Mouse (Mus musculus): ENCODE results near the gene Gdpd5. TPM values are rescaled to one million over a fixed set of nuclear protein-coding genes. Genes with fewer than 3 reads are reported as not detected.

Gene Gdpd5
- polyA plus RNA-seq, 1 experiment from 2014 or later: 24.1 TPM

- Histone ChIP-seq H3K4me2 (ENCODE audit: low read depth, low read length) (no peak overlapping the region), H3K9ac (ENCODE audit: low read length) (no peak overlapping the region), H3K4me3 (ENCODE audit: low read length) (no peak overlapping the region), H3K36me3 (ENCODE audit: control insufficient read depth, insufficient read depth, low read length) (no peaks in the 10 kb centered on the region), H3K27ac (ENCODE audit: low read length) (no peak overlapping the region), H3K9me3 (ENCODE audit: control insufficient read depth, low read length) (no peaks in the 10 kb centered on the region), H3K4me1 (replicated peaks; ENCODE audit: control insufficient read depth, insufficient read depth, low read length) (peaks cover 13% of the 10 kb centered on the region), H3K27me3 (ENCODE audit: control insufficient read depth, insufficient read depth, low read depth, low read length) (no peaks in the 10 kb centered on the region)
- 56% methylated on average over 5 of the region's 5 CpGs for WGBS
- ATAC-seq (ENCODE audit: low read depth): no peak
Measured at GRCm38 (mm10) chr7:99443164-99443563, 62.0 kb downstream of the Gdpd5 start.

DNA sequence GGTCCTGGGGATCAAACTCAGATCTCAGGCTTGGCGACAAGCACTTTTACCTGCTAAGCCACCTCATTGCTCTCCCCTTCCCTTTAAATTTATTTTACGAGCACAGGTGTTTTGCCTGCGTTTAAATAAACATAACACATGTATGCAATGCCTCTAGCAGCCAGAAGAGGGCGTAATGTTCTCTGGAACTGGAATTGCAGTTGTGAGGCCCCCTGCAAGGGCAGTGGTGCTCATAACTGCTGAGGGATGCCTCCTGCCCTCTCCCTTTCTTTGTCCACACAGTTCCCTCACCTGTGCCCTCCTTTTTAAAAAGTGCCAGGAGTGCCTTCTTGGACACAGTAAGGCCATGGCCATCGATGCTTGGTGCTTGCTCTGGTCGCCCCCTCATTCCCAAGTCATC lies 62.8 kb downstream of the Gdpd5 start:
- 65% methylated on average over 6 of the region's 6 CpGs for WGBS
- peaks cover 13% of the 10 kb centered on the region for H3K4me1 ChIP-seq (replicated peaks; ENCODE audit: control insufficient read depth, insufficient read depth, low read length)
- no peak for ATAC-seq (ENCODE audit: low read depth)

DNA sequence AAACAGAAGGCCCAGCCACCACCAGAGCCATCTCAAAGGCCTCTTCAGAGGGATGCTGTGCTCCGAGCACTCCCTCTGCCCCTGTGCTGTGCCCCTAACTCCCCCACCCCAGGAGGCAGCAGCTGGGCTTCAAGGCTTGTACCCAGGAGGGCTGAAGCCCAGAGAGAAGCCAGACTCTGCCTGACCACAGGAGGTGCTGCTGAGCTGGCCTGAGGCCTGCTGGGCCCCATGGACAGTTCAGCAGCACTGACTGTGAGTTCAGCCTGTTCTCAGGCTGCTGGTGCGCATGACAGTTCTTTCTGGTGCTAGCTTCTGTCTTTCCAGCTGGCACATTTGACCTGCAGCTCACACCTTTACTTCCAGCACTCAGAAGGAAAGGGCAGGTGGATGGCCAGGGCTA lies 64.6 kb downstream of the Gdpd5 start:
- H3K27me3 ChIP-seq (ENCODE audit: control insufficient read depth, insufficient read depth, low read depth, low read length): no peaks in the 10 kb centered on the region
- no peaks in the 10 kb centered on the region for H3K9me3 ChIP-seq (ENCODE audit: control insufficient read depth, low read length)
- H3K4me2 ChIP-seq (ENCODE audit: low read depth, low read length): no peak overlapping the region
- no peak for ATAC-seq (ENCODE audit: low read depth)
- no peak overlapping the region for H3K4me3 ChIP-seq (ENCODE audit: low read length)
- no peaks in the 10 kb centered on the region for H3K36me3 ChIP-seq (ENCODE audit: control insufficient read depth, insufficient read depth, low read length)
- 84% methylated on average over 2 of the region's 2 CpGs for WGBS
- H3K4me1 ChIP-seq (replicated peaks; ENCODE audit: control insufficient read depth, insufficient read depth, low read length): peaks cover 13% of the 10 kb centered on the region
- H3K9ac ChIP-seq (ENCODE audit: low read length): no peak overlapping the region
- no peak overlapping the region for H3K27ac ChIP-seq (ENCODE audit: low read length)

More for the DNA sequence above, 62.8 kb downstream of the Gdpd5 start:
- no peaks in the 10 kb centered on the region for H3K9me3 ChIP-seq (ENCODE audit: control insufficient read depth, low read length)
- H3K9ac ChIP-seq (ENCODE audit: low read length): no peak overlapping the region
- H3K27ac ChIP-seq (ENCODE audit: low read length): no peak overlapping the region
- H3K4me2 ChIP-seq (ENCODE audit: low read depth, low read length): no peak overlapping the region
- H3K36me3 ChIP-seq (ENCODE audit: control insufficient read depth, insufficient read depth, low read length): no peaks in the 10 kb centered on the region
- no peaks in the 10 kb centered on the region for H3K27me3 ChIP-seq (ENCODE audit: control insufficient read depth, insufficient read depth, low read depth, low read length)
- H3K4me3 ChIP-seq (ENCODE audit: low read length): no peak overlapping the region

DNA sequence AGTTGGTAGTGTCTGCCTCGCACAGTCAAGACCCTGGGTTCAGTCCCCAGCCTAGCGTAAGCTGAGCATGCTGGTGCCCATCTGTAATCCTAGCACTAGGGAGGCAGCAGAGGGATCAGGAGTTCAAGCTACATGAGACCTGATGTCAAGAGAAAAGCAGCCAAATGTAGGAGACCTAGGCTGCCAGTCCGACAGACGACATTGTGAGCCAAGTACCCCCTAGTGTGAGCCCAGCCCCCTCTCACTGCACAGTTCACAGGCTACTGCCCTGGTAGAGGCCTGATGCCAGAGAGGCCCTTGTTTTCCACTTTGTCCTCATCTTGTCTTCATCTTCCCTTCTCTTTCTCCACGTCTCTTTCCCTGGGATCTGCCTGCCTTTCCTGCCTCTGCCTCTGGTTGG lies 66.1 kb downstream of the Gdpd5 start:
- WGBS: 75% methylated on average over 5 of the region's 5 CpGs
- Histone ChIP-seq H3K9me3 (ENCODE audit: control insufficient read depth, low read length) (no peaks in the 10 kb centered on the region), H3K4me1 (replicated peaks; ENCODE audit: control insufficient read depth, insufficient read depth, low read length) (no peaks in the 10 kb centered on the region; the same call in 1 of the 2 replicates), H3K27me3 (ENCODE audit: control insufficient read depth, insufficient read depth, low read depth, low read length) (no peaks in the 10 kb centered on the region), H3K9ac (ENCODE audit: low read length) (no peak overlapping the region), H3K4me2 (ENCODE audit: low read depth, low read length) (no peak overlapping the region), H3K36me3 (ENCODE audit: control insufficient read depth, insufficient read depth, low read length) (no peaks in the 10 kb centered on the region), H3K4me3 (ENCODE audit: low read length) (no peak overlapping the region), H3K27ac (ENCODE audit: low read length) (no peak overlapping the region)
- no peak for ATAC-seq (ENCODE audit: low read depth)

DNA sequence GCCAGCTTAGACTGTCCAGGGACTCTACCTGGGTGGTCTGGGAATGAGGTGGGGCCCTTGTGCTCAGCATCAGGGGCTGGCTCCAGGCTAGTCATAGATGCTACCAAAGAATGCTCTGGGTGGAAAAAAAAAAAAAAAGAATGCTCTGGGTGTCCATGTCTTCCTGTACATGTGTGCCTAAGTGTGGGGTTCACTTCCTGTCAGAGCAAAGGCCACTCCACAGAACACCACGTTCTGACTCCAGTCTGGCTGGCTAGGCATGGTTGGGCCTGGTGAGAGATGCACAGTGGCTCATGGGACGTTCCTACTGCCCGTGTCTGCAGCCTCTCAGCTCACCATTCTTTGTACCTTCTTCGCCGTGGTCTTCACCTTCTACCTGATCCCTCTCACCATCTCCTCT lies 67.4 kb downstream of the Gdpd5 start:
- no peak overlapping the region for H3K27ac ChIP-seq (ENCODE audit: low read length)
- no peaks in the 10 kb centered on the region for H3K9me3 ChIP-seq (ENCODE audit: control insufficient read depth, low read length)
- no peak overlapping the region for H3K4me2 ChIP-seq (ENCODE audit: low read depth, low read length)
- H3K4me1 ChIP-seq (replicated peaks; ENCODE audit: control insufficient read depth, insufficient read depth, low read length): no peaks in the 10 kb centered on the region
- no peak overlapping the region for H3K4me3 ChIP-seq (ENCODE audit: low read length)
- no peak overlapping the region for H3K9ac ChIP-seq (ENCODE audit: low read length)
- H3K36me3 ChIP-seq (ENCODE audit: control insufficient read depth, insufficient read depth, low read length): no peaks in the 10 kb centered on the region
- WGBS: 65% methylated on average over 5 of the region's 5 CpGs
- no peak for ATAC-seq (ENCODE audit: low read depth)
- no peaks in the 10 kb centered on the region for H3K27me3 ChIP-seq (ENCODE audit: control insufficient read depth, insufficient read depth, low read depth, low read length)

DNA sequence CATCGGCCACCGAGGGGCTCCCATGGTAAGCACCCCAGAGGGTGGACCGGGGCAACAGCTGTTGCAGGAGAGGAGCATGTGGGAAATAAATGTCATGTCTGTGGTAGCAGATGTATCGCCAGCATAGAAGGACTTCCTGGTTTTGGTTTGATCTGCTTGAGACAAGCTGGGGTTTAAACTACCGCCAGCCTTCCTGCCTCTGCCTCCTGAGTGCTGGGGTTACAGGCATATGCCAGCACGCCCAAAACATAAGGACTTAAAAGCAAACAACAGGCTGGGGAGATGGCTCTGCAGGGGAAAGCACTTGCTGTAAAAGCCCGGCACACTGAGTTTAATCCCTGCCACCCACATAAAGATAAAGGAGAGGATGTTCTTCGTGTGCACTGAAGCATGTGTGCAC lies 67.8 kb downstream of the Gdpd5 start:
- 54% methylated on average over 8 of the region's 8 CpGs for WGBS
- Histone ChIP-seq H3K4me1 (replicated peaks; ENCODE audit: control insufficient read depth, insufficient read depth, low read length) (no peaks in the 10 kb centered on the region), H3K9me3 (ENCODE audit: control insufficient read depth, low read length) (no peaks in the 10 kb centered on the region), H3K27me3 (ENCODE audit: control insufficient read depth, insufficient read depth, low read depth, low read length) (no peaks in the 10 kb centered on the region), H3K27ac (ENCODE audit: low read length) (no peak overlapping the region), H3K36me3 (ENCODE audit: control insufficient read depth, insufficient read depth, low read length) (no peaks in the 10 kb centered on the region), H3K4me2 (ENCODE audit: low read depth, low read length) (no peak overlapping the region), H3K4me3 (ENCODE audit: low read length) (no peak overlapping the region), H3K9ac (ENCODE audit: low read length) (no peak overlapping the region)
- no peak for ATAC-seq (ENCODE audit: low read depth)

- no peaks in the 10 kb centered on the region for H3K9me3 ChIP-seq (ENCODE audit: control insufficient read depth, low read length)
- no peak overlapping the region for H3K27ac ChIP-seq (ENCODE audit: low read length)
- H3K36me3 ChIP-seq (ENCODE audit: control insufficient read depth, insufficient read depth, low read length): no peaks in the 10 kb centered on the region
- 63% methylated on average over 3 of the region's 3 CpGs for WGBS
- no peak overlapping the region for H3K9ac ChIP-seq (ENCODE audit: low read length)
- no peak overlapping the region for H3K4me3 ChIP-seq (ENCODE audit: low read length)
- no peak for ATAC-seq (ENCODE audit: low read depth)
- no peak overlapping the region for H3K4me2 ChIP-seq (ENCODE audit: low read depth, low read length)
- no peaks in the 10 kb centered on the region for H3K4me1 ChIP-seq (replicated peaks; ENCODE audit: control insufficient read depth, insufficient read depth, low read length)
- no peaks in the 10 kb centered on the region for H3K27me3 ChIP-seq (ENCODE audit: control insufficient read depth, insufficient read depth, low read depth, low read length)
Measured at GRCm38 (mm10) chr7:99449751-99450150, 68.5 kb downstream of the Gdpd5 start.

DNA sequence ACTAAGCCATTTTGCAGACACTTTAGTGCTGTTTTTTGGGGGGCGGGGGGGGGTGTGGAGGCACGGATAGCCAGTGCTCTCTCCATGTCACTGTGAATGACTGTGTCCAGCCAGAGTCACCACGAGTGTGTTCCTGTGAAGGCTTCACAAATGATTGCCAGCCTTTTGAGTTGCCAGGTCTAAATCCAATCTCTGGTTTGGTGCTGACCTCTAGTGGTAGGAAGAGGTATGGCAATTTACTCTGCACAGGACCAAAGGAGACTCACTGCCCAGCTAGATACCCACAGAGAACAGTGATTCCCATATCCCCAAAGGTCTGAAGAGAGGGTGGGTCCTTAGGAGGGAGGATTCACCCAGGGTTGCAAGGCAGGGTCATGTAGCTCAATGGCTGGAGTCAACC lies 69.5 kb downstream of the Gdpd5 start:
- ATAC-seq (ENCODE audit: low read depth): peak; percentile 37; the same call in 1 of the 2 replicates
- Histone ChIP-seq H3K36me3 (ENCODE audit: control insufficient read depth, insufficient read depth, low read length) (no peaks in the 10 kb centered on the region), H3K4me1 (replicated peaks; ENCODE audit: control insufficient read depth, insufficient read depth, low read length) (no peaks in the 10 kb centered on the region), H3K9me3 (ENCODE audit: control insufficient read depth, low read length) (no peaks in the 10 kb centered on the region), H3K9ac (ENCODE audit: low read length) (no peak overlapping the region), H3K4me2 (ENCODE audit: low read depth, low read length) (no peak overlapping the region), H3K27me3 (ENCODE audit: control insufficient read depth, insufficient read depth, low read depth, low read length) (no peaks in the 10 kb centered on the region), H3K27ac (ENCODE audit: low read length) (no peak overlapping the region), H3K4me3 (ENCODE audit: low read length) (no peak overlapping the region)
- 0% methylated on average over 3 of the region's 3 CpGs for WGBS

DNA sequence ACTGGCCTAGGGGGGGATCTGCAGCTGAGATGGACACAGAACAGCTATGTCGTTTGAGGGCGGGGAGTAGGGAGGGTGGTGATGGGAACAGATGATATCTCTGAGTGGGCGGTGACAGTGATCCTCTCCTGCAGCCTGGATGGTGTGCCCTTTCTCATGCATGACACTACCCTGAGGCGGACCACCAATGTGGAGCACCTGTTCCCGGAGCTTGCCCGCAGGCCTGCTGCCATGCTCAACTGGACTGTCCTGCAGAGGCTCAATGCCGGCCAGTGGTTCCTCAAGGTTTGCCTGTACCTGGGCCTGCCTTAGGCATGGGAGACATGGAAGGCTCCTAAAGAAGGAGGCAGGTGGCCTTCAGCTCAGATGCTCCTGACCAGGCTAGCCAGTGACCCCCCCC lies 71.6 kb downstream of the Gdpd5 start:
- Histone ChIP-seq H3K27me3 (ENCODE audit: control insufficient read depth, insufficient read depth, low read depth, low read length) (no peaks in the 10 kb centered on the region), H3K9ac (ENCODE audit: low read length) (no peak overlapping the region), H3K9me3 (ENCODE audit: control insufficient read depth, low read length) (no peaks in the 10 kb centered on the region), H3K4me3 (ENCODE audit: low read length) (no peak overlapping the region), H3K4me2 (ENCODE audit: low read depth, low read length) (no peak overlapping the region), H3K27ac (ENCODE audit: low read length) (no peak overlapping the region), H3K4me1 (replicated peaks; ENCODE audit: control insufficient read depth, insufficient read depth, low read length) (no peaks in the 10 kb centered on the region), H3K36me3 (ENCODE audit: control insufficient read depth, insufficient read depth, low read length) (no peaks in the 10 kb centered on the region)
- 75% methylated on average over 7 of the region's 7 CpGs for whole genome bisulfite sequencing
- ATAC-seq (ENCODE audit: low read depth): no peak

GRCm38 (mm10) chr7:99454044-99454443 lies 72.8 kb downstream of the Gdpd5 start:
- Histone ChIP-seq H3K27me3 (ENCODE audit: control insufficient read depth, insufficient read depth, low read depth, low read length) (no peaks in the 10 kb centered on the region), H3K9ac (ENCODE audit: low read length) (no peak overlapping the region), H3K36me3 (ENCODE audit: control insufficient read depth, insufficient read depth, low read length) (no peaks in the 10 kb centered on the region; the same call in 1 of the 2 replicates), H3K4me1 (replicated peaks; ENCODE audit: control insufficient read depth, insufficient read depth, low read length) (no peaks in the 10 kb centered on the region), H3K4me2 (ENCODE audit: low read depth, low read length) (no peak overlapping the region), H3K4me3 (ENCODE audit: low read length) (no peak overlapping the region), H3K27ac (ENCODE audit: low read length) (no peak overlapping the region), H3K9me3 (ENCODE audit: control insufficient read depth, low read length) (no peaks in the 10 kb centered on the region)
- 63% methylated on average over 4 of the region's 4 CpGs for WGBS
- ATAC-seq (ENCODE audit: low read depth): no peak
